Mouse (Mus musculus) G1E (cell line): ENCODE measurements around the gene Ralb.

Source experiments
- CTCF ChIP-seq: IDR thresholded peaks from 2 replicates; pipeline ENCODE4 v1.5.1; 2012; ENCODE audit warnings: low read depth, low read length, inconsistent platforms, mixed read lengths
- TAL1 ChIP-seq: conservative IDR thresholded peaks from 2 replicates; pipeline ENCODE4 v1.6.1; 2012; ENCODE audit warnings: low read depth, low read length, inconsistent platforms, mixed read lengths

GRCm38 (mm10) chr1:119521029-119521428, 16.4 kb upstream of the Ralb start:
- TF ChIP-seq CTCF (no peak), TAL1 (no peak)
